Mouse (Mus musculus) thymus, adult 2 months (tissue): ENCODE results near the gene Tsc22d1.

Source experiments
- CTCF ChIP-seq: fragments of 200-500 bp; IDR thresholded peaks from 2 replicates; pipeline ENCODE4 v1.5.1; 2012; ENCODE audit warnings: mild to moderate bottlenecking, control low read depth, low read length, moderate library complexity, borderline replicate concordance; ENCODE audit not compliant: control insufficient read depth, poor library complexity, insufficient read depth; ENCODE audit errors: extremely low read depth
- POLR2A ChIP-seq: fragments of 200-500 bp; IDR thresholded peaks from 2 replicates; pipeline ENCODE4 v1.6.1; 2012; ENCODE audit warnings: mild to moderate bottlenecking, low read length, control low read depth, moderate library complexity; ENCODE audit not compliant: control insufficient read depth, poor library complexity, insufficient read depth; ENCODE audit errors: extremely low read depth

DNA sequence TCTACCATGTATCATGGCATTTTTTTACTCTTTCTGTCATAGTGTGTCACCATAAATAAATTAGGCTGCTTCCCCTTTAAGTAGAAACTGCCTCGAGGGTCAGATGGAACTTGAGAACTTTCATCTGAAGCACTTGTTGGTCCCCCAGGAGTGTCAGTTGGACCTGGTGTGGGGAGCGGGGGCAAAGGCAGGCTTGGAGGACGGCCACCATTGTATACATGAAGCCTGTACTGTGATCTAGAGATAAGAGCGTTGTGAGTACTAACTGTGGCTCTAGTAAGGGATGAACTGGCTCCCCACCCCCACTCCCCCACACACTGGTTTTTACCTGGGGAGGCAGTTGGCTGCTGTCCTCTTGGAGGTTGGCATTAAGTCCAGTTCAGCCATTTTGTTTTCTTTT lies 62.0 kb downstream of the Tsc22d1 start:
- no peak for TF ChIP-seq CTCF
- no peak for TF ChIP-seq POLR2A
